Mouse (Mus musculus): ENCODE measurements around the gene Clns1a.

GRCm38 (mm10) chr7:97733606-97734005, 37.2 kb downstream of the Clns1a start:
- no peak for TF ChIP-seq POLR2A (IDR thresholded peaks at IDR 0.05; ENCODE audit: control insufficient read depth, low read depth, low read length)
- TF ChIP-seq CTCF (IDR thresholded peaks at IDR 0.05; ENCODE audit: control insufficient read depth, insufficient read depth, insufficient replicate concordance, low read depth, low read length) = no peak
